In the genomic region with DNA sequence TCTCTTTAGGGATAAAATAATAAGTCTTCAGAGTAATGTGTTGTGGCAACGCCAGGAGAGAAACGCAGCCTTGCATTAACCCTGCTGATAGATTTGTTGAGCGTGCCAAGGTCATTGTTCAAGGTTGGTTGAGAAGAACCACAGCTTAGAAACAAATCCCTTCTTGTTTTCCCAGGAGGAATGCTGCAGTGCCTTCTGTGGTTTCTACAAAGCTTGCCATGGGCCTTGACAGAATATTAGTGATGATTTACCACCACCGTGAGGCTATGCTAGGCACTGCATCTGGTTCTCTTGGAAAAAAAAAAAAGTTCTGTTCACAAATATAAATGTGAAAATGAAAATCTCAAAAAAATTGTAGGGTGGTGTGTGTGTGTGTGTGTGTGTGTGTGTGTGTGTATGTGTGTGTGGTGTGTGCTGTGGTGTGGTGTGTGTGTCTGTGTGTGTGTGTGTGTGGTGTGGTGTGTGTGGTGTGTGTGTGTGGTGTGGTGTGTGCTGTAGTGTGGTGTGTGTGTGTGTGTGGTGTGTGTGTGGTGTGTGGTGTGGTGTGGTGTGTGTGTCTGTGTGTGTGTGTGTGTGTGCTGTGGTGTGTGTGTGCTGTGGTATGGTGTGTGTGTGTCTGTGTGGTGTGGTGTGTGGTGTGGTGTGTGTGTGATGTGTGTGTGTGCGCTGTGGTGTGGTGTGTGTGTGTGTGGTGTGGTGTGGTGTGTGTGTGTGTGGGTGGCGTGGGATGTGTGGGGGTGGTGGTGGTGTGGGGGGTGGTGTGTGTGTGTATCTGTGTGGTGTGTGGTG, we compare ENCODE assay signal across 9 mouse cellular contexts.
A peak's percentile ranks its signal among the peaks of the same experiment; 100 is the strongest.
DNase-seq lines count a peak whose midpoint lies in the region; ATAC-seq and TF ChIP-seq lines count a peak whose summit lies in the region.
"Had no signal": no experiment of that assay in that cellular context is flagged by ENCODE, and none has a peak within 500 bp of the region (broad histone marks: within the 10 kb centered on the region; RNA-seq: fewer than 3 reads in every experiment).

No protein-coding gene starts in this region.

- H3K27me3 ChIP-seq in heart, embryonic 11.5 days (ENCODE audit: control insufficient read depth, insufficient read depth, low read length): no peaks in the 10 kb centered on the region
- H3K27me3 ChIP-seq in forebrain, postnatal 0 days (ENCODE audit: insufficient read depth, low read length): no peaks in the 10 kb centered on the region
- no peaks in the 10 kb centered on the region for H3K27me3 ChIP-seq in hindbrain, embryonic 14.5 days (ENCODE audit: control insufficient read depth, insufficient read depth, low read length)
- H3K27me3 ChIP-seq in midbrain, embryonic 12.5 days: no peaks in the 10 kb centered on the region
- no peaks in the 10 kb centered on the region for H3K27me3 ChIP-seq in stomach, embryonic 16.5 days (ENCODE audit: control insufficient read depth, insufficient read depth, low read length)
- H3K27me3 ChIP-seq: liver, embryonic 13.5 days had no signal

- no peaks in the 10 kb centered on the region for H3K36me3 ChIP-seq in heart, embryonic 11.5 days (ENCODE audit: control insufficient read depth, insufficient read depth, low read length)
- no peaks in the 10 kb centered on the region for H3K36me3 ChIP-seq in forebrain, postnatal 0 days (ENCODE audit: insufficient read depth)
- H3K36me3 ChIP-seq in hindbrain, embryonic 14.5 days (replicated peaks; ENCODE audit: control insufficient read depth, insufficient read depth): no peaks in the 10 kb centered on the region
- no peaks in the 10 kb centered on the region for H3K36me3 ChIP-seq in midbrain, embryonic 12.5 days
- H3K36me3 ChIP-seq in stomach, embryonic 16.5 days (ENCODE audit: control insufficient read depth, insufficient read depth, low read length): no peaks in the 10 kb centered on the region
- H3K36me3 ChIP-seq: liver, embryonic 13.5 days had no signal

- peak; percentile 84 for TF ChIP-seq CTCF in forebrain, postnatal 0 days (IDR thresholded peaks at IDR 0.05; ENCODE audit: low read depth)

- no peak overlapping the region for H3K4me3 ChIP-seq in heart, embryonic 11.5 days (ENCODE audit: low read depth, low read length)
- H3K4me3 ChIP-seq in forebrain, postnatal 0 days (ENCODE audit: low read depth, low read length): no peak overlapping the region
- H3K4me3 ChIP-seq in hindbrain, embryonic 14.5 days (replicated peaks; ENCODE audit: low read length): no peak overlapping the region
- no peak overlapping the region for H3K4me3 ChIP-seq in midbrain, embryonic 12.5 days
- no peak overlapping the region for H3K4me3 ChIP-seq in stomach, embryonic 16.5 days (replicated peaks; ENCODE audit: low read length)
- H3K4me3 ChIP-seq: liver, embryonic 13.5 days had no signal

- peak; percentile 95 for DNase-seq in heart, adult 11 months
- peak; percentile 43 to 50 for DNase-seq in cerebellum, adult 18-20 months
- peak; percentile 85 for DNase-seq in forebrain, postnatal 0 days
- DNase-seq in hindbrain, embryonic 14.5 days (ENCODE audit: low spot score): peak; percentile 81
- peak; percentile 29 to 62 for DNase-seq in layer of hippocampus, postnatal 25 days (ENCODE audit: extremely low spot score in 1 of 2, low spot score in 1 of 2)
- DNase-seq: liver, embryonic 13.5 days had no signal

- H3K27ac ChIP-seq in heart, embryonic 11.5 days (ENCODE audit: low read depth, low read length): no peak overlapping the region
- H3K27ac ChIP-seq in forebrain, postnatal 0 days (ENCODE audit: low read depth, low read length): peak overlapping the region; percentile 17; the same call in 1 of the 2 replicates
- H3K27ac ChIP-seq in hindbrain, embryonic 14.5 days: no peak overlapping the region
- no peak overlapping the region for H3K27ac ChIP-seq in midbrain, embryonic 12.5 days (replicated peaks)
- H3K27ac ChIP-seq in stomach, embryonic 16.5 days (ENCODE audit: low read length): no peak overlapping the region
- H3K27ac ChIP-seq: liver, embryonic 13.5 days had no signal

- no peak for ATAC-seq in heart, embryonic 11.5 days (replicated peaks; ENCODE audit: insufficient number of reproducible peaks, low FRiP score, low TSS enrichment)
- peak; percentile 92 for ATAC-seq in forebrain, postnatal 0 days
- ATAC-seq in hindbrain, embryonic 14.5 days (ENCODE audit: low FRiP score): peak; percentile 77
- ATAC-seq in midbrain, embryonic 12.5 days (ENCODE audit: low FRiP score, low read depth): 0 out of 2 replicates have a peak, but pooled peaks have one; percentile 49
- ATAC-seq in stomach, embryonic 16.5 days (ENCODE audit: insufficient read depth, low FRiP score): peak; percentile 60; the same call in 1 of the 2 replicates

- H3K4me1 ChIP-seq in heart, embryonic 11.5 days (ENCODE audit: control insufficient read depth, insufficient read depth, low read length): peaks cover 9% of the 10 kb centered on the region
- no peaks in the 10 kb centered on the region for H3K4me1 ChIP-seq in forebrain, postnatal 0 days (ENCODE audit: insufficient read depth)
- peaks cover 5% of the 10 kb centered on the region; the same call in 1 of the 2 replicates for H3K4me1 ChIP-seq in hindbrain, embryonic 14.5 days (replicated peaks; ENCODE audit: control insufficient read depth, insufficient read depth, low read length)
- H3K4me1 ChIP-seq in midbrain, embryonic 12.5 days: no peaks in the 10 kb centered on the region
- H3K4me1 ChIP-seq in stomach, embryonic 16.5 days (ENCODE audit: control insufficient read depth, insufficient read depth, low read length): no peaks in the 10 kb centered on the region
- H3K4me1 ChIP-seq: liver, embryonic 13.5 days had no signal

- no peak overlapping the region for H3K4me2 ChIP-seq in heart, embryonic 11.5 days
- H3K4me2 ChIP-seq in forebrain, postnatal 0 days (ENCODE audit: low read depth): no peak overlapping the region
- H3K4me2 ChIP-seq in hindbrain, embryonic 14.5 days (replicated peaks): no peak overlapping the region
- H3K4me2 ChIP-seq in midbrain, embryonic 12.5 days (replicated peaks): no peak overlapping the region
- H3K4me2 ChIP-seq in stomach, embryonic 16.5 days (ENCODE audit: low read depth, low read length): no peak overlapping the region
- H3K4me2 ChIP-seq: liver, embryonic 13.5 days had no signal

- 36% methylated on average over 5 of the region's 6 CpGs for WGBS in heart, embryonic 11.5 days (ENCODE audit: insufficient replicate concordance)
- WGBS in forebrain, postnatal 0 days: 31% methylated on average over 6 of the region's 6 CpGs
- WGBS in hindbrain, embryonic 14.5 days: 33% methylated on average over 5 of the region's 6 CpGs
- 28% methylated on average over 5 of the region's 6 CpGs for WGBS in midbrain, embryonic 12.5 days
- WGBS in stomach, embryonic 16.5 days: 12% methylated on average over 4 of the region's 6 CpGs

- H3K9me3 ChIP-seq in heart, embryonic 11.5 days (replicated peaks; ENCODE audit: control insufficient read depth, low read length): no peaks in the 10 kb centered on the region
- no peaks in the 10 kb centered on the region for H3K9me3 ChIP-seq in forebrain, postnatal 0 days (ENCODE audit: low read length)
- no peaks in the 10 kb centered on the region for H3K9me3 ChIP-seq in hindbrain, embryonic 14.5 days (ENCODE audit: control insufficient read depth, low read length)
- H3K9me3 ChIP-seq in midbrain, embryonic 12.5 days: no peaks in the 10 kb centered on the region
- H3K9me3 ChIP-seq in stomach, embryonic 16.5 days (replicated peaks; ENCODE audit: control insufficient read depth, low read length): no peaks in the 10 kb centered on the region
- H3K9me3 ChIP-seq: liver, embryonic 13.5 days had no signal

- no peak overlapping the region for H3K9ac ChIP-seq in heart, embryonic 11.5 days (ENCODE audit: low read depth, low read length)
- H3K9ac ChIP-seq in forebrain, postnatal 0 days: no peak overlapping the region
- H3K9ac ChIP-seq in hindbrain, embryonic 14.5 days: no peak overlapping the region
- H3K9ac ChIP-seq in midbrain, embryonic 12.5 days (replicated peaks): no peak overlapping the region
- no peak overlapping the region for H3K9ac ChIP-seq in stomach, embryonic 16.5 days (ENCODE audit: low read length)
- H3K9ac ChIP-seq: liver, embryonic 13.5 days had no signal
